Comparison of ENCODE assay signal across 16 mouse cellular contexts in the genomic region with DNA sequence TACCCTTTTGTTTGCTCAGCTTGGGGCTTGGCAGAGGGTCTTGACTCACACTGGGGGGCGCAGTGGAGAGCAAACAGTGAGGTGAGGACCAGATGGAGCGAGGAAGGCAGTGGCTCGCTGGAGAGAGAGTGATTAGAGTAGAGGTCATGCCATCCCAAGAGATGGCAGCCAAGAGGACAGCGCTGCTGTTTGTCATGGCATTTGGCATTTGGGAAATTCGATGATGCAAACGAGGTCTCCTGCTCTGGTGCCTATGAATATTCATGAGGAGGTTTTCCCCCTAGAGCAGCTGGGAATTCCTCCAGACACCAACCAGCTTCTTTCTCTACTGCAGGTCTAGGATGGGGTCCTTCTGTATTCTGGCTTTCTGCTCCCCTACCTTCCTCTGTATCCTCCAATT.
DNase-seq lines count a peak whose midpoint lies in the region; ATAC-seq lines count a peak whose summit lies in the region.
"Had no signal": no experiment of that assay in that cellular context is flagged by ENCODE, and none has a peak within 500 bp of the region (broad histone marks: within the 10 kb centered on the region; RNA-seq: fewer than 3 reads in every experiment).

No protein-coding gene starts in this region.

- H3K4me2 ChIP-seq in neural tube, embryonic 11.5 days (ENCODE audit: low read depth): 0 out of 2 replicates have a peak overlapping the region, but pooled peaks have one; percentile 12
- no peak overlapping the region; the same call in 1 of the 2 replicates for H3K4me2 ChIP-seq in neural tube, embryonic 15.5 days
- peak overlapping the region; percentile 19; the same call in 1 of the 2 replicates for H3K4me2 ChIP-seq in forebrain, embryonic 12.5 days
- H3K4me2 ChIP-seq in hindbrain, embryonic 14.5 days (replicated peaks): no peak overlapping the region
- H3K4me2 ChIP-seq: embryonic facial prominence, embryonic 12.5 days; heart, embryonic 12.5 days had no signal

- no peak for DNase-seq in neural tube, embryonic 11.5 days (ENCODE audit: low spot score)
- DNase-seq in hindbrain, embryonic 14.5 days (ENCODE audit: low spot score): no peak
- peak; percentile 24 for DNase-seq in retina, embryonic 14.5 days (ENCODE audit: low spot score)
- DNase-seq in adrenal gland, adult 18-20 months (ENCODE audit: low spot score in 2 of 2): no peak
- no peak for DNase-seq in heart, postnatal 36 days
- DNase-seq: cerebellum, adult 9-10 months; gastrocnemius, postnatal 14 days; kidney, adult 8-10 months; liver; right cerebral cortex, postnatal 14 days had no signal

- WGBS in neural tube, embryonic 11.5 days: 10% methylated on average over 6 of the region's 6 CpGs
- WGBS in neural tube, embryonic 15.5 days: 7% methylated on average over 6 of the region's 6 CpGs
- WGBS in forebrain, embryonic 12.5 days: 6% methylated on average over 6 of the region's 6 CpGs
- WGBS in hindbrain, embryonic 14.5 days: 5% methylated on average over 6 of the region's 6 CpGs

- H3K9me3 ChIP-seq in neural tube, embryonic 11.5 days (ENCODE audit: control insufficient read depth, low read length): no peaks in the 10 kb centered on the region
- H3K9me3 ChIP-seq in neural tube, embryonic 15.5 days (replicated peaks): no peaks in the 10 kb centered on the region
- no peaks in the 10 kb centered on the region for H3K9me3 ChIP-seq in forebrain, embryonic 12.5 days
- no peaks in the 10 kb centered on the region for H3K9me3 ChIP-seq in hindbrain, embryonic 14.5 days (ENCODE audit: control insufficient read depth, low read length)
- H3K9me3 ChIP-seq: embryonic facial prominence, embryonic 12.5 days; heart, embryonic 12.5 days had no signal

- intact Hi-C loops in heart, postnatal 36 days (cut with DNase I): no loop called here

- H3K4me1 ChIP-seq in neural tube, embryonic 11.5 days (ENCODE audit: control insufficient read depth, insufficient read depth, low read length): no peaks in the 10 kb centered on the region
- H3K4me1 ChIP-seq in neural tube, embryonic 15.5 days: peaks cover 7% of the 10 kb centered on the region; the same call in 1 of the 2 replicates
- peaks cover 7% of the 10 kb centered on the region for H3K4me1 ChIP-seq in forebrain, embryonic 12.5 days
- no peaks in the 10 kb centered on the region; the same call in 1 of the 2 replicates for H3K4me1 ChIP-seq in hindbrain, embryonic 14.5 days (replicated peaks; ENCODE audit: control insufficient read depth, insufficient read depth, low read length)

- H3K9ac ChIP-seq in neural tube, embryonic 11.5 days (ENCODE audit: low read length): no peak overlapping the region
- no peak overlapping the region for H3K9ac ChIP-seq in neural tube, embryonic 15.5 days (replicated peaks)
- H3K9ac ChIP-seq in forebrain, embryonic 12.5 days: no peak overlapping the region
- no peak overlapping the region for H3K9ac ChIP-seq in hindbrain, embryonic 14.5 days
- H3K9ac ChIP-seq: embryonic facial prominence, embryonic 12.5 days; heart, embryonic 12.5 days had no signal

- H3K4me3 ChIP-seq in neural tube, embryonic 11.5 days (ENCODE audit: low read depth, low read length): no peak overlapping the region
- H3K4me3 ChIP-seq in neural tube, embryonic 15.5 days (replicated peaks): no peak overlapping the region
- H3K4me3 ChIP-seq in forebrain, embryonic 12.5 days (replicated peaks): no peak overlapping the region
- no peak overlapping the region for H3K4me3 ChIP-seq in hindbrain, embryonic 14.5 days (replicated peaks; ENCODE audit: low read length)
- H3K4me3 ChIP-seq: embryonic facial prominence, embryonic 12.5 days; heart, embryonic 12.5 days; layer of hippocampus, adult 2 months had no signal

- H3K27ac ChIP-seq in neural tube, embryonic 11.5 days (ENCODE audit: low read depth, low read length): no peak overlapping the region
- H3K27ac ChIP-seq in neural tube, embryonic 15.5 days (replicated peaks): no peak overlapping the region
- H3K27ac ChIP-seq in forebrain, embryonic 12.5 days: no peak overlapping the region
- H3K27ac ChIP-seq in hindbrain, embryonic 14.5 days: no peak overlapping the region
- H3K27ac ChIP-seq: embryonic facial prominence, embryonic 12.5 days; layer of hippocampus, adult 2 months had no signal

- no peaks in the 10 kb centered on the region for H3K27me3 ChIP-seq in neural tube, embryonic 11.5 days (ENCODE audit: control insufficient read depth, insufficient read depth, low read length)
- H3K27me3 ChIP-seq in neural tube, embryonic 15.5 days (replicated peaks): no peaks in the 10 kb centered on the region
- H3K27me3 ChIP-seq in forebrain, embryonic 12.5 days: no peaks in the 10 kb centered on the region
- H3K27me3 ChIP-seq in hindbrain, embryonic 14.5 days (ENCODE audit: control insufficient read depth, insufficient read depth, low read length): no peaks in the 10 kb centered on the region
- H3K27me3 ChIP-seq: embryonic facial prominence, embryonic 12.5 days had no signal

- H3K36me3 ChIP-seq in neural tube, embryonic 11.5 days (ENCODE audit: control insufficient read depth, insufficient read depth, low read length): no peaks in the 10 kb centered on the region
- no peaks in the 10 kb centered on the region for H3K36me3 ChIP-seq in neural tube, embryonic 15.5 days
- no peaks in the 10 kb centered on the region for H3K36me3 ChIP-seq in forebrain, embryonic 12.5 days (replicated peaks)
- no peaks in the 10 kb centered on the region for H3K36me3 ChIP-seq in hindbrain, embryonic 14.5 days (replicated peaks; ENCODE audit: control insufficient read depth, insufficient read depth)
- H3K36me3 ChIP-seq: embryonic facial prominence, embryonic 12.5 days; heart, embryonic 12.5 days had no signal

- ATAC-seq in neural tube, embryonic 11.5 days (ENCODE audit: insufficient read depth, low FRiP score, low TSS enrichment): no peak
- no peak for ATAC-seq in neural tube, embryonic 15.5 days (ENCODE audit: low FRiP score)
- ATAC-seq in forebrain, embryonic 12.5 days (ENCODE audit: low FRiP score): peak; percentile 39; the same call in 1 of the 2 replicates
- ATAC-seq in hindbrain, embryonic 14.5 days (ENCODE audit: low FRiP score): peak; percentile 53; the same call in 1 of the 2 replicates
- no peak for ATAC-seq in CD4-positive, CD25-positive, alpha-beta regulatory T cell, adult 4 months

Comparison
In these comparisons a context has a peak if more than half of its experiments do, and no peak if none do; other contexts are left out.
1. H3K4me2 ChIP-seq: peak in neural tube, embryonic 11.5 days (single experiment) and forebrain, embryonic 12.5 days (single experiment); none in neural tube, embryonic 15.5 days (single experiment) and hindbrain, embryonic 14.5 days (single experiment).
2. ATAC-seq: peak in forebrain, embryonic 12.5 days (single experiment) and hindbrain, embryonic 14.5 days (single experiment); none in neural tube, embryonic 11.5 days (single experiment), neural tube, embryonic 15.5 days (single experiment) and CD4-positive, CD25-positive, alpha-beta regulatory T cell, adult 4 months (single experiment).